Mouse (Mus musculus) thymus, postnatal 14 days (tissue): ENCODE measurements at regions not wholly inside any gene's neighbourhood (a gene's known extent, or its start where the extent isn't known, plus 50 kb on each side); places are given as distances from the start of the nearest gene placed in this dataset.

Experiments used
- DNase-seq: peaks from one replicate; pipeline ENCODE4 v3.0.0; 2021

- DNase-seq, result no peak
Observed at GRCm38 (mm10) chr10:21672171-21672570, 79.2 kb downstream of the 1700020N01Rik start.

GRCm38 (mm10) chr10:21672666-21673065 is 79.7 kb downstream of the 1700020N01Rik start:
- no peak for DNase-seq

- no peak for DNase-seq
Observed at GRCm38 (mm10) chr10:21673831-21674230, 80.9 kb downstream of the 1700020N01Rik start.

- no peak for DNase-seq
Observed at GRCm38 (mm10) chr10:21675786-21676185, 82.8 kb downstream of the 1700020N01Rik start.

GRCm38 (mm10) chr10:21677911-21678310 is 85.0 kb downstream of the 1700020N01Rik start:
- DNase-seq, result no peak

- no peak for DNase-seq
Observed at GRCm38 (mm10) chr10:21678372-21678771, 85.4 kb downstream of the 1700020N01Rik start.

- no peak for DNase-seq
Observed at GRCm38 (mm10) chr10:21678811-21679451, 86.0 kb downstream of the 1700020N01Rik start.

GRCm38 (mm10) chr10:21680789-21681188 is 87.8 kb downstream of the 1700020N01Rik start:
- no peak for DNase-seq

- DNase-seq, result no peak
Observed at GRCm38 (mm10) chr10:21684286-21685013, 91.5 kb downstream of the 1700020N01Rik start.

GRCm38 (mm10) chr10:21685122-21685798 is 92.3 kb downstream of the 1700020N01Rik start:
- peak; percentile 81 for DNase-seq

GRCm38 (mm10) chr10:21686060-21686459 is 93.1 kb downstream of the 1700020N01Rik start:
- DNase-seq, result peak; percentile 16

- peak; percentile 45 for DNase-seq
Observed at GRCm38 (mm10) chr10:21687484-21687883, 94.5 kb downstream of the 1700020N01Rik start.

- DNase-seq, result peak; percentile 48
Observed at GRCm38 (mm10) chr10:21688513-21688912, 95.6 kb downstream of the 1700020N01Rik start.

- peak; percentile 20 for DNase-seq
Observed at GRCm38 (mm10) chr10:21689847-21690269, 96.9 kb downstream of the 1700020N01Rik start.

- DNase-seq, result peak; percentile 34
Observed at GRCm38 (mm10) chr10:21695185-21695584, 102.2 kb downstream of the 1700020N01Rik start.

GRCm38 (mm10) chr10:21696671-21697070 is 103.7 kb downstream of the 1700020N01Rik start:
- no peak for DNase-seq

GRCm38 (mm10) chr10:21701580-21701979 is 108.6 kb downstream of the 1700020N01Rik start:
- no peak for DNase-seq

- DNase-seq, result no peak
Observed at GRCm38 (mm10) chr10:21702134-21702533, 109.2 kb downstream of the 1700020N01Rik start.

- no peak for DNase-seq
Observed at GRCm38 (mm10) chr10:21711866-21712265, 118.9 kb downstream of the 1700020N01Rik start.

- DNase-seq, result no peak
Observed at GRCm38 (mm10) chr10:21712828-21713227, 119.9 kb downstream of the 1700020N01Rik start.

- no peak for DNase-seq
Observed at GRCm38 (mm10) chr10:21715436-21715835, 122.5 kb downstream of the 1700020N01Rik start.

GRCm38 (mm10) chr10:21718189-21718588 is 125.2 kb downstream of the 1700020N01Rik start:
- no peak for DNase-seq

GRCm38 (mm10) chr10:21724351-21724750 is 131.4 kb downstream of the 1700020N01Rik start:
- DNase-seq, result no peak

- DNase-seq, result no peak
Observed at GRCm38 (mm10) chr10:21724999-21725398, 132.1 kb downstream of the 1700020N01Rik start.
